Mouse (Mus musculus) neutrophil, adult 5-6 weeks (primary cell): ENCODE measurements at regions not wholly inside any gene's neighbourhood (a gene's known extent, or its start where the extent isn't known, plus 50 kb on each side); places are given as distances from the start of the nearest gene placed in this dataset.

Source experiments
- ATAC-seq: fragments of 151-379, 151-347 bp; 2 replicates; pipeline ENCODE4 v1.8.0; 2017; ENCODE audit warnings: mild to moderate bottlenecking, moderate TSS enrichment; ENCODE audit not compliant: insufficient number of reproducible peaks, poor library complexity, low FRiP score, severe bottlenecking; ENCODE audit errors: extremely low read depth

GRCm38 (mm10) chr3:50922832-50923231 is 301.4 kb upstream of the Noct start:
- ATAC-seq: no peak

- ATAC-seq: no peak
These were observed 300.9 kb upstream of the Noct start for GRCm38 (mm10) chr3:50923327-50923726.

GRCm38 (mm10) chr3:50927318-50927717 is 296.9 kb upstream of the Noct start:
- no peak for ATAC-seq

- ATAC-seq: no peak
These were observed 295.2 kb upstream of the Noct start for GRCm38 (mm10) chr3:50929013-50929412.

- ATAC-seq: no peak
These were observed 291.7 kb upstream of the Noct start for GRCm38 (mm10) chr3:50932397-50933089.

GRCm38 (mm10) chr3:50933090-50933443 is 291.2 kb upstream of the Noct start:
- ATAC-seq: no peak

GRCm38 (mm10) chr3:50939602-50940001 is 284.6 kb upstream of the Noct start:
- no peak for ATAC-seq

- no peak for ATAC-seq
These were observed 283.6 kb upstream of the Noct start for GRCm38 (mm10) chr3:50940656-50941055.

- ATAC-seq: no peak
These were observed 270.8 kb upstream of the Noct start for GRCm38 (mm10) chr3:50953456-50953855.

- ATAC-seq: no peak
These were observed 253.9 kb upstream of the Noct start for GRCm38 (mm10) chr3:50970386-50970785.

- no peak for ATAC-seq
These were observed 251.2 kb upstream of the Noct start for GRCm38 (mm10) chr3:50973081-50973480.

GRCm38 (mm10) chr3:50976141-50976780 is 248.0 kb upstream of the Noct start:
- ATAC-seq: no peak

GRCm38 (mm10) chr3:50976818-50977217 is 247.4 kb upstream of the Noct start:
- no peak for ATAC-seq

- no peak for ATAC-seq
These were observed 245.6 kb upstream of the Noct start for GRCm38 (mm10) chr3:50978636-50979035.

- ATAC-seq: no peak
These were observed 244.7 kb upstream of the Noct start for GRCm38 (mm10) chr3:50979592-50979991.

- no peak for ATAC-seq
These were observed 242.5 kb upstream of the Noct start for GRCm38 (mm10) chr3:50981751-50982150.

GRCm38 (mm10) chr3:50982649-50983048 is 241.6 kb upstream of the Noct start:
- no peak for ATAC-seq

GRCm38 (mm10) chr3:50983126-50983525 is 241.1 kb upstream of the Noct start:
- ATAC-seq: no peak

GRCm38 (mm10) chr3:50983962-50984765 is 240.1 kb upstream of the Noct start:
- no peak for ATAC-seq

GRCm38 (mm10) chr3:50987821-50988220 is 236.4 kb upstream of the Noct start:
- ATAC-seq: no peak
